Mouse (Mus musculus) midbrain, embryonic 10.5 days (tissue): ENCODE data around the gene Ids. TPM values are rescaled to one million over a fixed set of nuclear protein-coding genes. Genes with fewer than 3 reads are reported as not detected.

ENCODE experiments used
- DNase-seq: peaks from one replicate; pipeline ENCODE4 v3.0.0-alpha.2; 2017; ENCODE audit warnings: low spot score
- H3K27ac ChIP-seq: fragments of 300-500 bp; sonication (generic); replicated peaks from 2 replicates; pipeline ENCODE4 v1.5.1; 2016; ENCODE audit warnings: mild to moderate bottlenecking
- H3K27me3 ChIP-seq: fragments of 300-500 bp; sonication (generic); 2 replicates; pipeline ENCODE4 v1.6.1; 2016; ENCODE audit warnings: low read depth, mild to moderate bottlenecking; ENCODE audit not compliant: poor library complexity, severe bottlenecking
- H3K36me3 ChIP-seq: fragments of 300-500 bp; sonication (generic); 2 replicates; pipeline ENCODE4 v1.6.1; 2016; ENCODE audit warnings: mild to moderate bottlenecking, moderate library complexity
- H3K4me1 ChIP-seq: fragments of 300-500 bp; sonication (generic); 2 replicates; pipeline ENCODE4 v1.6.1; 2016
- H3K4me3 ChIP-seq: fragments of 300-500 bp; sonication (generic); 2 replicates; pipeline ENCODE4 v1.5.1; 2016; ENCODE audit warnings: mild to moderate bottlenecking, moderate library complexity
- H3K9me3 ChIP-seq: fragments of 300-500 bp; sonication (generic); replicated peaks from 2 replicates; pipeline ENCODE4 v1.6.1; 2016; ENCODE audit warnings: mild to moderate bottlenecking
- WGBS: fragments of 180-500 bp; shearing (Covaris S2); methylation state at CpG from one replicate; pipeline ENCODE4 v1.1.7; 2016; 5-methylcytosine and 5-hydroxymethylcytosine counted together
- polyA plus RNA-seq: library from polyadenylated mRNA; unstranded; fragments of >200 nt; fragmentation: Nextera tagmentation; extraction: Ambion mirVana; gene quantifications from 2 replicates; pipeline ENCODE4 v1.2.1, GENCODE M21; 2016

The Ids gene
- polyA plus RNA-seq, 1 experiment from 2014 or later: 1.5 TPM

- 62% methylated on average over 2 of the region's 2 CpGs for WGBS
- Histone ChIP-seq H3K4me3 (no peak overlapping the region), H3K9me3 (no peaks in the 10 kb centered on the region), H3K27me3 (no peaks in the 10 kb centered on the region), H3K27ac (no peak overlapping the region), H3K4me1 (no peaks in the 10 kb centered on the region), H3K36me3 (no peaks in the 10 kb centered on the region)
- DNase-seq: no peak
Measured at GRCm38 (mm10) chrX:70328530-70329143, 36.2 kb downstream of the Ids start.

GRCm38 (mm10) chrX:70327656-70328055, 37.2 kb downstream of the Ids start:
- Histone ChIP-seq H3K36me3 (no peaks in the 10 kb centered on the region), H3K27ac (no peak overlapping the region), H3K9me3 (no peaks in the 10 kb centered on the region), H3K4me1 (no peaks in the 10 kb centered on the region), H3K27me3 (no peaks in the 10 kb centered on the region), H3K4me3 (no peak overlapping the region)
- no peak for DNase-seq
- WGBS: 58% methylated on average over 1 of the region's 1 CpGs

- Histone ChIP-seq H3K9me3 (no peaks in the 10 kb centered on the region), H3K36me3 (no peaks in the 10 kb centered on the region), H3K4me1 (no peaks in the 10 kb centered on the region), H3K27ac (no peak overlapping the region), H3K4me3 (no peak overlapping the region), H3K27me3 (no peaks in the 10 kb centered on the region)
- WGBS: 71% methylated on average over 2 of the region's 2 CpGs
- no peak for DNase-seq
Measured at GRCm38 (mm10) chrX:70319254-70319653, 45.6 kb downstream of the Ids start.

GRCm38 (mm10) chrX:70314949-70315641, 49.8 kb downstream of the Ids start:
- Histone ChIP-seq H3K4me3 (no peak overlapping the region), H3K9me3 (no peaks in the 10 kb centered on the region), H3K27ac (no peak overlapping the region), H3K4me1 (no peaks in the 10 kb centered on the region), H3K27me3 (no peaks in the 10 kb centered on the region), H3K36me3 (no peaks in the 10 kb centered on the region)
- WGBS: 88% methylated on average over 3 of the region's 3 CpGs
- no peak for DNase-seq

Other genes starting within 250 kb of the Ids start
- gene 1110012L19Rik, start 20.8 kb upstream of the Ids start, polyA plus RNA-seq: 24.9 and 29.8 TPM in 2 replicates
- 51.1 and 51.5 TPM in 2 replicates for gene Tmem185a, start 112.1 kb upstream of the Ids start, polyA plus RNA-seq